Mouse (Mus musculus) ES-Bruce4 (cell line): ENCODE data around the gene Plcb4.

Experiments
- CTCF ChIP-seq: IDR thresholded peaks from one replicate; pipeline ENCODE4 v1.8.1; 2011; ENCODE audit warnings: low read depth, low read length
- EP300 ChIP-seq: IDR thresholded peaks from 2 replicates; pipeline ENCODE4 v1.6.1; 2011; ENCODE audit warnings: low read depth, low read length; ENCODE audit not compliant: insufficient read depth

GRCm38 (mm10) chr2:136048464-136048863 lies 389.7 kb downstream of the Plcb4 start:
- TF ChIP-seq CTCF, result no peak
- no peak for TF ChIP-seq EP300
